Mouse (Mus musculus): ENCODE data around the gene Chmp6. TPM values are rescaled to one million over a fixed set of nuclear protein-coding genes. Genes with fewer than 3 reads are reported as not detected.

Chmp6 gene
- polyA plus RNA-seq (2015; fragmentation: Nextera tagmentation; extraction: Ambion mirVana), result 79.4 and 86.0 TPM in 2 replicates

DNA sequence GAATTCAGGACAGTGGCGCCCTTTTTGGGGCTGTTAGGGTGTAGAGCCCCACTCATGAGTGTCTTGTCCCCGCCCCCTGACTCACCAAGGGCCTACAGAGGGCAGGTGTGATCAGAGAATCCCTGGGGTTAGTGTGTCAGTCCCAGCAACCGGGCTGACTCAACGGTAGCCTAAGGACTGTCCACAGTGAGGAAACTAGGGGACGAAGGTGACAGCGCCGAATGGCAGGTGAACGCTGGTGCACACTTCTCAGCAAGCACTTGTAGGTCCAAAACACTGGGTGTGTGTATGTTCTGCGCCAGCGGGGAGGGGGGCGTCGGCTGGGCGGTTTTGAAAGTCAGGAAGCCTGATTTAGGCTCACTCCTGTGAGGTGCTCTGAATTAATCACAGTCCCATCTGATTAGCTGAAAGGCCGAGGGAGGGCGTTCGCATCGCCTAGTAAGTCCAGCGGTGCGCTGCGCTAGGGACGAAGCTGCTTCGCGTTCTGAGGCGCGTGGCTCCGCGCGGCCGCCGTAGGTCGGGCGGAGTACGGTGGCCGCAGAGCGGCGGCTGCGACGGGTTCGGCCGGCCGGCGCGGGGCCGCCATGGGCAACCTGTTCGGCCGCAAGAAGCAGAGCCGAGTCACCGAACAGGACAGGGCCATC, at the start of gene Chmp6:
Gene Chmp6, plus strand, starts transcription at position 151 of the 644 bp plus-strand sequence.
- peak within 1 kb of the TSS; percentile 60 for H3K9ac ChIP-seq
- ATAC-seq (ENCODE audit: insufficient read depth, low FRiP score, low read depth), result peak; percentile 56
- 1% methylated on average over 48 of the region's 48 CpGs for WGBS
- no peaks in the 10 kb centered on the region for H3K9me3 ChIP-seq
- H3K36me3 ChIP-seq, result peaks cover 21% of the 10 kb centered on the region
- peak within 1 kb of the TSS; percentile 88 for H3K4me2 ChIP-seq
- H3K27ac ChIP-seq, result peak within 1 kb of the TSS; percentile 69
- peaks cover 33% of the 10 kb centered on the region for H3K4me1 ChIP-seq
- H3K4me3 ChIP-seq (replicated peaks), result peak within 1 kb of the TSS; percentile 66
- 0 out of 2 replicates have a peak, but pooled peaks cover 2% of the 10 kb centered on the region for H3K27me3 ChIP-seq (replicated peaks)

- ATAC-seq (ENCODE audit: insufficient read depth, low FRiP score, low read depth), result no peak
- no peaks in the 10 kb centered on the region for H3K27me3 ChIP-seq (replicated peaks)
These were observed 46.4 kb upstream of the Chmp6 start for GRCm38 (mm10) chr11:119866837-119867236.

GRCm38 (mm10) chr11:119868138-119868537, 45.1 kb upstream of the Chmp6 start:
- Histone ChIP-seq H3K4me2 (no peak overlapping the region), H3K27ac (peak overlapping the region; percentile 41; the same call in 1 of the 2 replicates), H3K27me3 (replicated peaks) (no peaks in the 10 kb centered on the region), H3K9ac (no peak overlapping the region), H3K36me3 (peaks cover 18% of the 10 kb centered on the region), H3K9me3 (no peaks in the 10 kb centered on the region), H3K4me1 (0 out of 2 replicates have a peak, but pooled peaks cover 4% of the 10 kb centered on the region), H3K4me3 (replicated peaks) (no peak overlapping the region)
- WGBS, result 52% methylated on average over 3 of the region's 3 CpGs
- ATAC-seq (ENCODE audit: insufficient read depth, low FRiP score, low read depth), result no peak

More at GRCm38 (mm10) chr11:119866837-119867236, 46.4 kb upstream of the Chmp6 start:
- Histone ChIP-seq H3K4me2 (no peak overlapping the region), H3K4me3 (replicated peaks) (no peak overlapping the region), H3K9ac (no peak overlapping the region), H3K36me3 (peaks cover 10% of the 10 kb centered on the region), H3K4me1 (0 out of 2 replicates have a peak, but pooled peaks cover 4% of the 10 kb centered on the region), H3K9me3 (no peaks in the 10 kb centered on the region), H3K27ac (no peak overlapping the region)
- WGBS, result 75% methylated on average over 6 of the region's 6 CpGs

DNA sequence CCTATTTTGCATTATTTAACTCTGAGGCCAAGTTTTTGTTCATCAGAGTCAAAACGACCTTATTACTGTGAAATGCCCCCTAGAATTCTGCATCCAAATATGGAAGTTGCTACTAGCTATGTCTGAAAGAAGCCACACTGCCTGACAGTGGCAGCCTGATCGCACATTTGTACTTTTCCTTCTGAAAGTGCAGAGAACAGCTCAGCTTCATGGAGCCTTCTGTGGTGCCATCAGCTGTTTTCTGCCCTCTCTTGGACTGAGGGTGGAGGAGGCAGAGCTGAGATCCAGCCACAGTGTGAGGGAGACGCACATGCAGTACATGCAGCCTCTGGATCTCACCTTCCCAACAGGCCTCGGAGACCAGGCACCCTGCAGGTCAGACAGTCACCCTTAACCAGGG, 44.7 kb upstream of the Chmp6 start:
- WGBS, result 63% methylated on average over 4 of the region's 4 CpGs
- H3K9ac ChIP-seq, result no peak overlapping the region

GRCm38 (mm10) chr11:119871141-119871540, 42.1 kb upstream of the Chmp6 start:
- H3K27ac ChIP-seq, result no peak overlapping the region
- H3K4me1 ChIP-seq, result 0 out of 2 replicates have a peak, but pooled peaks cover 4% of the 10 kb centered on the region
- H3K9ac ChIP-seq, result no peak overlapping the region
- H3K4me3 ChIP-seq (replicated peaks), result no peak overlapping the region
- no peak overlapping the region for H3K4me2 ChIP-seq
- H3K9me3 ChIP-seq, result no peaks in the 10 kb centered on the region
- H3K27me3 ChIP-seq (replicated peaks), result no peaks in the 10 kb centered on the region
- no peak for ATAC-seq (ENCODE audit: insufficient read depth, low FRiP score, low read depth)
- WGBS, result 83% methylated on average over 7 of the region's 7 CpGs
- peaks cover 35% of the 10 kb centered on the region for H3K36me3 ChIP-seq

More for the DNA sequence above, 44.7 kb upstream of the Chmp6 start:
- Histone ChIP-seq H3K27me3 (replicated peaks) (no peaks in the 10 kb centered on the region), H3K27ac (peak overlapping the region; percentile 75), H3K36me3 (peaks cover 20% of the 10 kb centered on the region), H3K4me1 (0 out of 2 replicates have a peak, but pooled peaks cover 4% of the 10 kb centered on the region), H3K4me3 (replicated peaks) (no peak overlapping the region), H3K9me3 (no peaks in the 10 kb centered on the region), H3K4me2 (no peak overlapping the region)
- ATAC-seq (ENCODE audit: insufficient read depth, low FRiP score, low read depth), result no peak

DNA sequence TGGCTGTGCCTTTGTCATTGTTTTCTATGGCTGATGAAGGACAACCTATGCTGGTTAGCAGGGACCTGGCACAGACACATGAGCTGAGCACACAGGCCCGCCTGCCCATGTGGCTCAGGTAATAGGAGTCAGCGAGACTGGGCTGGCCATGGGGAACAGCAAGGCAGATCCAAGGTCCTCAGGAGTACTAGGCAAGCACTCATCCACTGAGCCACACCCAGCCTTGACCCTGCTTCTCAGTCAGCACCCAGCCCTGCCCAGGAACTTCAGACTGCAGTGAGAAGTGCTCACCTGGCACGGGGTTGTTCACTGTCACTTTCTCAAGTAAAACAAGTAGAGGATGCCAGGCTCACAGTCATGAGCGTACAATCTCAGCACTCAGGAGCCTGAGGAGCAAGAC, 39.6 kb upstream of the Chmp6 start:
- H3K9ac ChIP-seq, result no peak overlapping the region
- 0 out of 2 replicates have a peak, but pooled peaks cover 2% of the 10 kb centered on the region for H3K4me1 ChIP-seq
- no peak overlapping the region for H3K4me3 ChIP-seq (replicated peaks)
- no peaks in the 10 kb centered on the region for H3K27me3 ChIP-seq (replicated peaks)
- H3K4me2 ChIP-seq, result no peak overlapping the region
- no peak for ATAC-seq (ENCODE audit: insufficient read depth, low FRiP score, low read depth)
- peaks cover 46% of the 10 kb centered on the region for H3K36me3 ChIP-seq
- H3K27ac ChIP-seq, result no peak overlapping the region
- no peaks in the 10 kb centered on the region for H3K9me3 ChIP-seq
- WGBS, result 91% methylated on average over 4 of the region's 4 CpGs

GRCm38 (mm10) chr11:119874841-119875240, 38.4 kb upstream of the Chmp6 start:
- WGBS, result 80% methylated on average over 1 of the region's 1 CpGs

DNA sequence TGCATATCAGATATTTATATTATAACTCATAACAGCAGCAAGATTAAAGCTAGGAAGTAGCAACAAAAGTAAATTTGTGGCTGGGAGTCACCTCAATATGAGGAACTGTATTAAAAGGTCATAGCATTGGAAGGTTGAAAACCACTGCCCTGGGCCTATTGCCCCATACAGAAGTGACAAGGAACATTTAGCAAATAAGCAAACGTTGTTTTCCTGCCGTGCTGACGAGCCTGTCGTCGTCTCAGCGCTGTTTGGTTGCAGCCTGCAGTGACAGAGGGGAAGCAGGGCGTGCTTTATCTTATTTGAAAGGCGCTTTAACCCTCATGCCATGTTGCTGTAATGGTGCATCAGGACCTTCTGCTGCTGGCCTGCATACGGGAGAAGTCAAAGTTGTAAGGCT, 37.6 kb upstream of the Chmp6 start:
- 83% methylated on average over 9 of the region's 9 CpGs for WGBS
- H3K4me1 ChIP-seq, result no peaks in the 10 kb centered on the region
- peaks cover 46% of the 10 kb centered on the region for H3K36me3 ChIP-seq

More at GRCm38 (mm10) chr11:119874841-119875240, 38.4 kb upstream of the Chmp6 start:
- Histone ChIP-seq H3K9me3 (no peaks in the 10 kb centered on the region), H3K9ac (no peak overlapping the region), H3K27me3 (replicated peaks) (no peaks in the 10 kb centered on the region), H3K27ac (no peak overlapping the region), H3K4me3 (replicated peaks) (no peak overlapping the region), H3K4me2 (no peak overlapping the region), H3K36me3 (peaks cover 46% of the 10 kb centered on the region), H3K4me1 (no peaks in the 10 kb centered on the region)
- no peak for ATAC-seq (ENCODE audit: insufficient read depth, low FRiP score, low read depth)

GRCm38 (mm10) chr11:119877124-119877523, 36.1 kb upstream of the Chmp6 start:
- no peak for ATAC-seq (ENCODE audit: insufficient read depth, low FRiP score, low read depth)
- H3K9ac ChIP-seq, result no peak overlapping the region

More for the DNA sequence above, 37.6 kb upstream of the Chmp6 start:
- H3K27ac ChIP-seq, result no peak overlapping the region
- no peak for ATAC-seq (ENCODE audit: insufficient read depth, low FRiP score, low read depth)
- no peak overlapping the region for H3K9ac ChIP-seq
- no peaks in the 10 kb centered on the region for H3K27me3 ChIP-seq (replicated peaks)
- H3K9me3 ChIP-seq, result no peaks in the 10 kb centered on the region
- H3K4me2 ChIP-seq, result no peak overlapping the region
- no peak overlapping the region for H3K4me3 ChIP-seq (replicated peaks)

DNA sequence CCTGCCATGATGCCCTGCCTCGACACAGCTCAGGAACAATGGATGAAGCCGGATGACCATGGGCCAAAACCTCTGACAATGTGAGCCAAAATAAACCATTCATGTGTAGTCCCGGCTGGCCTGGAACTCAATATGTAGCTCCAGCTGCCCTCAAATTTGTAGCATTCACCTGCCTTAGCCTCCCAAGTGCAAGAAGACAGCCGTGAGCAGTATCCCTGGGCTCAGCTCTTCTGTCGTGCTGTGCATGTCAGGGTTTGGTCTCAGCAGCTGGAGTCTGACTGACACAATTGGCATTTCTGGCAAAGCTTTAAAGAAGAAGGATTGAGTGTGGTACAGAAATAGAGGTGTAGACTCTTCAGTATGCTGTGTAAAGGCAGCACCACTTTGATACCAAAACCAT, 33.7 kb upstream of the Chmp6 start:
- ATAC-seq (ENCODE audit: insufficient read depth, low FRiP score, low read depth), result no peak
- peaks cover 21% of the 10 kb centered on the region for H3K36me3 ChIP-seq

More at GRCm38 (mm10) chr11:119877124-119877523, 36.1 kb upstream of the Chmp6 start:
- H3K9me3 ChIP-seq, result no peaks in the 10 kb centered on the region
- H3K4me1 ChIP-seq, result no peaks in the 10 kb centered on the region
- H3K27ac ChIP-seq, result no peak overlapping the region
- H3K4me3 ChIP-seq (replicated peaks), result no peak overlapping the region
- no peak overlapping the region for H3K4me2 ChIP-seq
- H3K27me3 ChIP-seq (replicated peaks), result no peaks in the 10 kb centered on the region
- 90% methylated on average over 7 of the region's 7 CpGs for WGBS
- peaks cover 35% of the 10 kb centered on the region for H3K36me3 ChIP-seq

GRCm38 (mm10) chr11:119883646-119884045, 29.6 kb upstream of the Chmp6 start:
- peaks cover 1% of the 10 kb centered on the region; the same call in 1 of the 2 replicates for H3K36me3 ChIP-seq
- ATAC-seq (ENCODE audit: insufficient read depth, low FRiP score, low read depth), result no peak
- H3K27me3 ChIP-seq (replicated peaks), result no peaks in the 10 kb centered on the region
- no peak overlapping the region for H3K27ac ChIP-seq
- WGBS, result 62% methylated on average over 2 of the region's 2 CpGs
- H3K4me1 ChIP-seq, result no peaks in the 10 kb centered on the region
- no peaks in the 10 kb centered on the region for H3K9me3 ChIP-seq
- no peak overlapping the region for H3K4me2 ChIP-seq
- H3K9ac ChIP-seq, result no peak overlapping the region
- H3K4me3 ChIP-seq (replicated peaks), result no peak overlapping the region

More for the DNA sequence above, 33.7 kb upstream of the Chmp6 start:
- Histone ChIP-seq H3K4me1 (no peaks in the 10 kb centered on the region), H3K27me3 (replicated peaks) (no peaks in the 10 kb centered on the region), H3K9me3 (no peaks in the 10 kb centered on the region), H3K9ac (no peak overlapping the region), H3K4me2 (no peak overlapping the region), H3K27ac (no peak overlapping the region), H3K4me3 (replicated peaks) (no peak overlapping the region)
- WGBS, result 91% methylated on average over 5 of the region's 5 CpGs

DNA sequence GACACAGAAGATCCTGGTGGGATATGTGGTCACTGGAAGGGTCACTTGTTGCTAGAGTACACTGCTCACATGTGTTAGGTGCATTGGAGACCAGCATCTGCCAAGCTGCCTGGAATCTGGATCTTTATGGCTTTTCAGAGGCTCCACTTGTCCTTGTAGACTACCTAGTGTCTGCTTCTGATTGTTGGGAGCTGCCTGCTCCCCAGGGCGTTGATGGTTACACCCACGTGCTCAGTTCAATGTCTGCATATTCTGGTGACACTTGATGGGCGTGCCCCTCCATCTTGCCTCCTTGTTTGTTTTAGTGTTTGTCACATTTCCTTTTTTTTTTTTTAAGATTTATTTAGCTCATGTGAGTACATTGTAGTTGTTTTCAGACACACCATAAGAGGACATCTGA, 23.3 kb upstream of the Chmp6 start:
- H3K9ac ChIP-seq, result no peak overlapping the region
- no peaks in the 10 kb centered on the region for H3K4me1 ChIP-seq
- no peaks in the 10 kb centered on the region for H3K9me3 ChIP-seq
- H3K36me3 ChIP-seq, result peaks cover 20% of the 10 kb centered on the region
- H3K27me3 ChIP-seq (replicated peaks), result no peaks in the 10 kb centered on the region
- no peak overlapping the region for H3K4me3 ChIP-seq (replicated peaks)
- WGBS, result 87% methylated on average over 3 of the region's 3 CpGs
- no peak overlapping the region for H3K4me2 ChIP-seq
- no peak for ATAC-seq (ENCODE audit: insufficient read depth, low FRiP score, low read depth)
- no peak overlapping the region for H3K27ac ChIP-seq
